Mouse (Mus musculus) spleen, adult 2 months (tissue): Measurements from ENCODE around the gene Flrt1. TPM values are rescaled to one million over a fixed set of nuclear protein-coding genes. Genes with fewer than 3 reads are reported as not detected.
A peak's percentile ranks its signal among the peaks of the same experiment; 100 is the strongest.

ENCODE experiments used
- DNase-seq, 2 experiments: peaks; one replicate each; pipeline versions ENCODE4 v3.0.0 to v3.0.0-alpha.2; 2012 to 2021; ENCODE audit warnings: low spot score in 2 of 2, low read depth in 1 of 2
- H3K27ac ChIP-seq: fragments of 200-500 bp; 2 replicates; pipeline ENCODE4 v1.5.1; 2012; ENCODE audit warnings: low read length, inconsistent platforms; ENCODE audit not compliant: insufficient read depth
- H3K27me3 ChIP-seq: fragments of 200-500 bp; 2 replicates; pipeline ENCODE4 v1.6.1; 2012; ENCODE audit warnings: mild to moderate bottlenecking, moderate library complexity, low read length, inconsistent platforms; ENCODE audit not compliant: control insufficient read depth, insufficient read depth
- H3K36me3 ChIP-seq: fragments of 200-500 bp; 2 replicates; pipeline ENCODE4 v1.6.1; 2012; ENCODE audit warnings: mild to moderate bottlenecking, low read length, inconsistent platforms; ENCODE audit not compliant: control insufficient read depth, insufficient read depth
- H3K4me1 ChIP-seq: fragments of 200-500 bp; 2 replicates; pipeline ENCODE4 v1.6.1; 2011; ENCODE audit warnings: inconsistent platforms; ENCODE audit not compliant: control insufficient read depth, insufficient read depth, insufficient read length
- H3K4me3 ChIP-seq: fragments of 200-500 bp; 2 replicates; pipeline ENCODE4 v1.5.1; 2011; ENCODE audit warnings: mild to moderate bottlenecking, inconsistent platforms; ENCODE audit not compliant: insufficient read depth, insufficient read length; ENCODE audit errors: extremely low read depth
- CTCF ChIP-seq: fragments of 200-500 bp; IDR thresholded peaks from 2 replicates; pipeline ENCODE4 v1.5.1; 2011; ENCODE audit warnings: mild to moderate bottlenecking, inconsistent platforms; ENCODE audit not compliant: insufficient read depth, insufficient read length, insufficient replicate concordance; ENCODE audit errors: extremely low read depth
- POLR2A ChIP-seq: fragments of 200-500 bp; IDR thresholded peaks from 2 replicates; pipeline ENCODE4 v1.6.1; 2011; ENCODE audit warnings: low read depth, low read length, inconsistent platforms
- WGBS: fragments of 180-500 bp; shearing (Covaris S2); methylation state at CpG from one replicate; pipeline ENCODE4 v1.1.7; 2018; 5-methylcytosine and 5-hydroxymethylcytosine counted together
- polyA plus RNA-seq: library from polyadenylated mRNA; depleted of rRNA; stranded (reverse); fragments of >200 nt; gene quantifications from 2 replicates; pipeline ENCODE4 v1.2.3, GENCODE M21; 2012

Flrt1 gene
- polyA plus RNA-seq, 1 experiment: 0.16 TPM

GRCm38 (mm10) chr19:7133436-7133835, 27.9 kb upstream of the Flrt1 start:
- WGBS: 94% methylated on average over 9 of the region's 9 CpGs
- no peak overlapping the region for H3K4me3 ChIP-seq
- H3K36me3 ChIP-seq: no peaks in the 10 kb centered on the region
- H3K27me3 ChIP-seq: no peaks in the 10 kb centered on the region
- TF ChIP-seq POLR2A (no peak), CTCF (no peak)
- no peak for DNase-seq
- peaks cover 11% of the 10 kb centered on the region; the same call in 1 of the 2 replicates for H3K4me1 ChIP-seq
- H3K27ac ChIP-seq: no peak overlapping the region

- peak in 1 of 2 experiments; percentile 9 for DNase-seq
- Histone ChIP-seq H3K4me3 (no peak overlapping the region), H3K27ac (no peak overlapping the region), H3K4me1 (peaks cover 7% of the 10 kb centered on the region; the same call in 1 of the 2 replicates), H3K27me3 (no peaks in the 10 kb centered on the region), H3K36me3 (no peaks in the 10 kb centered on the region)
- no peak for TF ChIP-seq POLR2A
- TF ChIP-seq CTCF: no peak
- 34% methylated on average over 11 of the region's 11 CpGs for WGBS
Measured at GRCm38 (mm10) chr19:7130317-7130716, 24.8 kb upstream of the Flrt1 start.

- no peak for DNase-seq
- WGBS: 88% methylated on average over 19 of the region's 19 CpGs
- TF ChIP-seq CTCF: no peak
- no peak for TF ChIP-seq POLR2A
- H3K27me3 ChIP-seq: no peaks in the 10 kb centered on the region
- no peak overlapping the region for H3K27ac ChIP-seq
- H3K36me3 ChIP-seq: no peaks in the 10 kb centered on the region
- H3K4me1 ChIP-seq: no peaks in the 10 kb centered on the region; the same call in 1 of the 2 replicates
- H3K4me3 ChIP-seq: no peak overlapping the region
Measured at GRCm38 (mm10) chr19:7128551-7129475, 23.3 kb upstream of the Flrt1 start.

GRCm38 (mm10) chr19:7126933-7127332, 21.4 kb upstream of the Flrt1 start:
- DNase-seq: no peak
- no peak for TF ChIP-seq CTCF
- no peak for TF ChIP-seq POLR2A

GRCm38 (mm10) chr19:7126209-7126608, 20.7 kb upstream of the Flrt1 start:
- 54% methylated on average over 1 of the region's 1 CpGs for whole genome bisulfite sequencing
- TF ChIP-seq CTCF (no peak), POLR2A (no peak)
- H3K4me3 ChIP-seq: no peak overlapping the region
- no peaks in the 10 kb centered on the region for H3K36me3 ChIP-seq
- H3K4me1 ChIP-seq: peaks cover 8% of the 10 kb centered on the region; the same call in 1 of the 2 replicates
- DNase-seq: no peak
- no peaks in the 10 kb centered on the region for H3K27me3 ChIP-seq
- H3K27ac ChIP-seq: no peak overlapping the region

More at GRCm38 (mm10) chr19:7126933-7127332, 21.4 kb upstream of the Flrt1 start:
- H3K4me3 ChIP-seq: no peak overlapping the region
- no peaks in the 10 kb centered on the region for H3K27me3 ChIP-seq
- WGBS: 84% methylated on average over 2 of the region's 2 CpGs
- H3K27ac ChIP-seq: no peak overlapping the region
- no peaks in the 10 kb centered on the region for H3K36me3 ChIP-seq
- H3K4me1 ChIP-seq: peaks cover 8% of the 10 kb centered on the region; the same call in 1 of the 2 replicates

- no peaks in the 10 kb centered on the region for H3K36me3 ChIP-seq
- no peak overlapping the region for H3K27ac ChIP-seq
- H3K27me3 ChIP-seq: no peaks in the 10 kb centered on the region
- H3K4me3 ChIP-seq: no peak overlapping the region
- peaks cover 8% of the 10 kb centered on the region; the same call in 1 of the 2 replicates for H3K4me1 ChIP-seq
- TF ChIP-seq POLR2A: no peak
- DNase-seq: no peak
- 69% methylated on average over 4 of the region's 4 CpGs for WGBS
Measured at GRCm38 (mm10) chr19:7125526-7126156, 20.1 kb upstream of the Flrt1 start.
